7 mouse cellular contexts compared by ENCODE assay signal in the genomic region with DNA sequence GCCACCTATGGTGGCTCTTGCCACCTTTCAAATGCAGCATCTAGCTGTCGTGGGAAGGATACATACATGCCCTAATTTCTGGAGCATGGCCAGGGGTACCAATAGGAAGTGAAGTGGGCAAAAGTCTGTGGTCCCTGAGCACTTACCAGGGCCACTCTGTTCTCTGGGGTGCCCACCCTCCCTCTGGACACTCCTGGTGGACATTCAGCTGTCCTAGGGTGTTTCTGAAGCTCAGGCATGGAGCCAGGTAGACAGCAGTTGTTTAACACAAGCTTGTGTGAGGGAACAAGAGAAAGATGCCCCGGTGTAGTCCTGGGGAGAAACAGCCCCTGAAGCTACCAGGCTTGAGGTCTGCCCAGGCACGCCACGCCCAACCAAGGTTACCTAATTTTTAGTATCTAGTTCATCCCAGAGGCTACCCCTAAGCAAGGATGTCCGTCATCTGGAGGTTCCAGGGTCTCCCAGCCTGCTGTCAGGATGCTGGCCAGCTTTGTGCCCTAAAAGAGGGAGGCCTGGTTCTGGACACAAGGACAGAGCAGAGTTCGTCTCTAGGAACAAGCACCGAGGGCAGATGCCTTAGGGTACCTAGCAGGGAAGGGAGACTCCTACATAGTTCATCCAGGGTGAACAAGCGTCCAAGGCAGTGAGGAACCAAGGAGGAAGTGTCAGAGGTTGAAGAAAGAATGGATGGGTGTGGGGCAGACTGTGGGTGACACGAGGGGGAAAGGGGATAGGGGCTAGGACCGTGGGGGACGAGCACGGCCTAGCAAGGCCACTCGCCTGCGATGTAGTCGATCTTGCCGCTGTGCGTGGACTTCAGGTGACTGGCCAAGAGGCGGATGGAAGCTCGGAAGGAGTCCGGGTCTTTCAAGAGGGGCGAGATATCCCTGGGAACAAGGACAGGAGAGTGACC. TPM values are rescaled to one million over a fixed set of nuclear protein-coding genes. Genes with fewer than 3 reads are reported as not detected.
A peak's percentile ranks its signal among the peaks of the same experiment; 100 is the strongest.
DNase-seq lines count a peak whose midpoint lies in the region; ATAC-seq and TF ChIP-seq lines count a peak whose summit lies in the region.

No protein-coding gene starts in this region.

- no peak for TF ChIP-seq CTCF in lung, adult 2 months (IDR thresholded peaks at IDR 0.05; ENCODE audit: insufficient read depth, low read length)

- peak overlapping the region; percentile 62 for H3K27ac ChIP-seq in hindbrain, embryonic 12.5 days
- H3K27ac ChIP-seq in midbrain, embryonic 12.5 days (replicated peaks) = no peak overlapping the region

- H3K27me3 ChIP-seq in hindbrain, embryonic 12.5 days = no peaks in the 10 kb centered on the region
- H3K27me3 ChIP-seq in midbrain, embryonic 12.5 days = no peaks in the 10 kb centered on the region

- ATAC-seq in hindbrain, embryonic 12.5 days (ENCODE audit: low FRiP score) = peak; percentile 53
- ATAC-seq in midbrain, embryonic 12.5 days (ENCODE audit: low FRiP score, low read depth) = 0 out of 2 replicates have a peak, but pooled peaks have one; percentile 5

- 17% methylated on average over 21 of the region's 21 CpGs for WGBS in lung, adult 2 months
- WGBS in hindbrain, embryonic 12.5 days = 20% methylated on average over 21 of the region's 21 CpGs
- 19% methylated on average over 21 of the region's 21 CpGs for WGBS in midbrain, embryonic 12.5 days

- no peaks in the 10 kb centered on the region for H3K9me3 ChIP-seq in hindbrain, embryonic 12.5 days (replicated peaks)
- H3K9me3 ChIP-seq in midbrain, embryonic 12.5 days = no peaks in the 10 kb centered on the region

- H3K4me2 ChIP-seq in hindbrain, embryonic 12.5 days (replicated peaks) = peak overlapping the region; percentile 79
- peak overlapping the region; percentile 83 for H3K4me2 ChIP-seq in midbrain, embryonic 12.5 days (replicated peaks)

- no peak for DNase-seq in lung, adult 2 months
- DNase-seq in lung, postnatal 25 days (ENCODE audit: low spot score) = no peak
- peak; percentile 38 to 49 for DNase-seq in cerebellum, postnatal 14 days
- no peak for DNase-seq in thymus, postnatal 36 days
- no peak for DNase-seq in thymus, adult 18-20 months

- peak overlapping the region; percentile 77 for H3K4me3 ChIP-seq in lung, adult 2 months (replicated peaks; ENCODE audit: extremely low read depth, low read depth, low read length)
- peak overlapping the region; percentile 65 for H3K4me3 ChIP-seq in hindbrain, embryonic 12.5 days
- H3K4me3 ChIP-seq in midbrain, embryonic 12.5 days = peak overlapping the region; percentile 64

- TF ChIP-seq POLR2A in lung, adult 2 months (IDR thresholded peaks at IDR 0.05; ENCODE audit: borderline replicate concordance, extremely low read depth, low read depth, low read length) = no peak

- peak overlapping the region; percentile 79 for H3K9ac ChIP-seq in hindbrain, embryonic 12.5 days
- peak overlapping the region; percentile 87 for H3K9ac ChIP-seq in midbrain, embryonic 12.5 days (replicated peaks)

- peaks cover 27% of the 10 kb centered on the region for H3K36me3 ChIP-seq in hindbrain, embryonic 12.5 days
- H3K36me3 ChIP-seq in midbrain, embryonic 12.5 days = peaks cover 26% of the 10 kb centered on the region

- peaks cover 8% of the 10 kb centered on the region for H3K4me1 ChIP-seq in lung, adult 2 months (ENCODE audit: control insufficient read depth, insufficient read depth, low read length)
- H3K4me1 ChIP-seq in hindbrain, embryonic 12.5 days = peaks cover 45% of the 10 kb centered on the region
- H3K4me1 ChIP-seq in midbrain, embryonic 12.5 days = peaks cover 38% of the 10 kb centered on the region

RNA-seq across cellular contexts. Expression of a gene that starts 0.7 kb away (rescaled TPM):
- 108 and 109 TPM in 2 replicates for polyA plus RNA-seq in lung, adult 2 months (2012; rRNA removed)
- polyA plus RNA-seq in hindbrain, embryonic 12.5 days (2016; fragmentation: Nextera tagmentation; extraction: Ambion mirVana) = 160 and 185 TPM in 2 replicates
- 157 and 160 TPM in 2 replicates for polyA plus RNA-seq in midbrain, embryonic 12.5 days (2016; fragmentation: Nextera tagmentation; extraction: Ambion mirVana)

RNA-seq across cellular contexts. Expression of a gene that starts 8.2 kb away (rescaled TPM):
- 11.7 and 12.2 TPM in 2 replicates for polyA plus RNA-seq in lung, adult 2 months (2012; rRNA removed)
- 22.7 and 23.9 TPM in 2 replicates for polyA plus RNA-seq in hindbrain, embryonic 12.5 days (2016; fragmentation: Nextera tagmentation; extraction: Ambion mirVana)
- 30.0 and 34.7 TPM in 2 replicates for polyA plus RNA-seq in midbrain, embryonic 12.5 days (2016; fragmentation: Nextera tagmentation; extraction: Ambion mirVana)

RNA-seq across cellular contexts. Expression of a gene that starts 24.9 kb away (rescaled TPM):
- 192 and 213 TPM in 2 replicates for polyA plus RNA-seq in lung, adult 2 months (2012; rRNA removed)
- polyA plus RNA-seq in hindbrain, embryonic 12.5 days (2016; fragmentation: Nextera tagmentation; extraction: Ambion mirVana) = 8.9 TPM in 2 replicates
- 5.0 and 8.0 TPM in 2 replicates for polyA plus RNA-seq in midbrain, embryonic 12.5 days (2016; fragmentation: Nextera tagmentation; extraction: Ambion mirVana)

RNA-seq across cellular contexts. Expression of a gene that starts 35.3 kb away (rescaled TPM):
- polyA plus RNA-seq in lung, adult 2 months (2012; rRNA removed) = 13.8 and 14.9 TPM in 2 replicates
- polyA plus RNA-seq in hindbrain, embryonic 12.5 days (2016; fragmentation: Nextera tagmentation; extraction: Ambion mirVana) = 6.3 and 6.9 TPM in 2 replicates
- polyA plus RNA-seq in midbrain, embryonic 12.5 days (2016; fragmentation: Nextera tagmentation; extraction: Ambion mirVana) = 4.9 and 5.7 TPM in 2 replicates

RNA-seq across cellular contexts. Expression of a gene that starts 35.4 kb away (rescaled TPM):
- polyA plus RNA-seq in lung, adult 2 months (2012; rRNA removed) = 122 and 162 TPM in 2 replicates
- polyA plus RNA-seq in hindbrain, embryonic 12.5 days (2016; fragmentation: Nextera tagmentation; extraction: Ambion mirVana) = 48.2 and 52.6 TPM in 2 replicates
- 50.4 and 57.5 TPM in 2 replicates for polyA plus RNA-seq in midbrain, embryonic 12.5 days (2016; fragmentation: Nextera tagmentation; extraction: Ambion mirVana)

Comparison
In these comparisons a context has a peak if more than half of its experiments do, and no peak if none do; other contexts are left out.
1. DNase-seq: peak in cerebellum, postnatal 14 days (2 of 2); none in lung, adult 2 months (single experiment), lung, postnatal 25 days (single experiment), thymus, postnatal 36 days (0 of 2) and thymus, adult 18-20 months (0 of 2).
2. RNA of a gene that starts 24.9 kb away (polyA plus RNA-seq): 192 to 213 TPM in lung, adult 2 months; 8.9 TPM in hindbrain, embryonic 12.5 days and 5.0 to 8.0 TPM in midbrain, embryonic 12.5 days; every median in the first group is over 10 times any median in the second.
3. Peak in every context shown above with its lines, with median percentiles within 50 percentile points of each other: H3K4me3 ChIP-seq.